Mouse (Mus musculus): ENCODE data around the gene Tead1. TPM values are rescaled to one million over a fixed set of nuclear protein-coding genes. Genes with fewer than 3 reads are reported as not detected.

Tead1 gene
- polyA plus RNA-seq, 1 experiment from 2014 or later, result 14.9 TPM

DNA sequence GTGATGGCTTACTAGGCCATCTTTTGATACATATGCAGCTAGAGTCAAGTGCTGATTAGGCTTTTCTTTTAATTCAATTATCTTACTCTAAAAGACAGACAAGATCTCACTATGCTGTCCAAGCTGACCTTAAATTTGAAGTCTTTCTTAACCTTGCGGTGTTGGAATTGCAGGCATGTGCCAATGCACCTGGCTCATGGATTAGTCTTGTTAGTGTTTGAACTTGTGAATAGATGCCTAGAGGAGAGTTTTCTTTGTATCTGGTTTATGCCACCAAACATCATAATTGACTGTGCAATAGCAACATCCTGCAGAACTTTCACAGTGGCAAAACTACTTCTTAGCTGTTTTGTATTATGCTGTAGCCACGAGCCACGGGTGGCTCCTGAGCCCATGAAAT, 68.7 kb downstream of the Tead1 start:
- H3K4me3 ChIP-seq (replicated peaks; ENCODE audit: low read depth, low read length), result no peak overlapping the region
- H3K4me1 ChIP-seq (replicated peaks; ENCODE audit: insufficient read depth, low read length), result peaks cover 18% of the 10 kb centered on the region
- no peak for ATAC-seq (replicated peaks; ENCODE audit: low FRiP score, low read depth)

DNA sequence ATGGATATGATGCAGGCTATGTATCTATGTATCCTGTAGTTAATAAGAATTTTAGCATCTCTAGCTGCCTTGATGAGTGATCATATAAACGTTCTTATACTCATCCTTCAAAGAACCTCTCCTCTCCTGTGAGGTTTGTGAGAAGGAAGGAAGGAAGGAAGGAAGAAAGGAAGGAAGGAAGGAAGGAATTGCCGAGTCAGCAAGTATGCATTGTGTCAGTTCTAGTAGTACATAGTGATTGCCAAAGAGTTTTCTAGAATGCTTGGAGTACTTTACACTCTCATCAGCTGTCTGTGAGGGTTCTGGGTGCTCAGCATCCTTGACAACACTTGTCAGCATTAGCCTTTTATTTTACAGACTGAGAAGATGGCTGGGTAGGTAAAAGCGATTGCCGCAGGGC, 69.2 kb downstream of the Tead1 start:
- no peak overlapping the region for H3K27ac ChIP-seq
- DNase-seq (ENCODE audit: low spot score), result no peak
- H3K27me3 ChIP-seq (ENCODE audit: insufficient read depth, low read length), result no peaks in the 10 kb centered on the region
- H3K4me2 ChIP-seq (ENCODE audit: low read length), result no peak overlapping the region
- H3K36me3 ChIP-seq (ENCODE audit: insufficient read depth, low read length), result no peaks in the 10 kb centered on the region
- no peak for ATAC-seq (replicated peaks; ENCODE audit: low FRiP score, low read depth)
- no peak overlapping the region for H3K9ac ChIP-seq (ENCODE audit: low read depth, low read length)
- H3K9me3 ChIP-seq (replicated peaks; ENCODE audit: low read length), result no peaks in the 10 kb centered on the region
- H3K4me1 ChIP-seq (replicated peaks; ENCODE audit: insufficient read depth, low read length), result peaks cover 13% of the 10 kb centered on the region
- TF ChIP-seq CTCF (IDR thresholded peaks at IDR 0.05; ENCODE audit: low read depth), result no peak
- H3K4me3 ChIP-seq (replicated peaks; ENCODE audit: low read depth, low read length), result no peak overlapping the region
- WGBS, result 88% methylated on average over 4 of the region's 4 CpGs

More for the DNA sequence above, 68.7 kb downstream of the Tead1 start:
- Histone ChIP-seq H3K36me3 (ENCODE audit: insufficient read depth, low read length) (no peaks in the 10 kb centered on the region), H3K4me2 (ENCODE audit: low read length) (no peak overlapping the region), H3K27me3 (ENCODE audit: insufficient read depth, low read length) (no peaks in the 10 kb centered on the region), H3K9ac (ENCODE audit: low read depth, low read length) (no peak overlapping the region), H3K9me3 (replicated peaks; ENCODE audit: low read length) (no peaks in the 10 kb centered on the region), H3K27ac (no peak overlapping the region)
- no peak for DNase-seq (ENCODE audit: low spot score)
- WGBS, result 79% methylated on average over 3 of the region's 3 CpGs
- no peak for TF ChIP-seq CTCF (IDR thresholded peaks at IDR 0.05; ENCODE audit: low read depth)

DNA sequence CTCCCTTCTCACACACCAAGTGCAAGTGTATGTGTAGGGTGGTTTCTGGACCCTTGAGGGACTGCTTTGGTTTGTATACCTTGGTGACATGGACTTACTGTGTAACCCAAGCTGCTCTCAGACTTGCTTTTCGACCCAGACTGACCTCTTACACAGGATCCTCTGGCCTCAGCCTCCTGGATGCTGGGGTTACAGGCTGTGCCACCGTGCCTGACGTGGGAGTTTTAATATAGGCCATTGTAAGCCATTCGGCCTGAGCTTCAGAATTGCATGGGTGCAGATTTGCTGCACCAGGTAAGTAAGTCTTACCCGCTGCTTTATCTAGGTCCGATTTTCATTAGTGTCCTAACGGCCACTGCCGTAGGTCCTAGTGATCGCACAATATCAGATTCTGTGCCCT, 71.0 kb downstream of the Tead1 start:
- H3K9me3 ChIP-seq (replicated peaks; ENCODE audit: low read length), result no peaks in the 10 kb centered on the region
- no peak overlapping the region for H3K9ac ChIP-seq (ENCODE audit: low read depth, low read length)
- peaks cover 12% of the 10 kb centered on the region; the same call in 1 of the 2 replicates for H3K4me1 ChIP-seq (replicated peaks; ENCODE audit: insufficient read depth, low read length)
- DNase-seq (ENCODE audit: low spot score) (no peak), ATAC-seq (replicated peaks; ENCODE audit: low FRiP score, low read depth) (no peak)
- WGBS, result 72% methylated on average over 9 of the region's 9 CpGs
- H3K27me3 ChIP-seq (ENCODE audit: insufficient read depth, low read length), result no peaks in the 10 kb centered on the region
- H3K4me2 ChIP-seq (ENCODE audit: low read length), result no peak overlapping the region
- no peak for TF ChIP-seq CTCF (IDR thresholded peaks at IDR 0.05; ENCODE audit: low read depth)
- H3K36me3 ChIP-seq (ENCODE audit: insufficient read depth, low read length), result no peaks in the 10 kb centered on the region
- H3K27ac ChIP-seq, result no peak overlapping the region
- no peak overlapping the region for H3K4me3 ChIP-seq (replicated peaks; ENCODE audit: low read depth, low read length)

DNA sequence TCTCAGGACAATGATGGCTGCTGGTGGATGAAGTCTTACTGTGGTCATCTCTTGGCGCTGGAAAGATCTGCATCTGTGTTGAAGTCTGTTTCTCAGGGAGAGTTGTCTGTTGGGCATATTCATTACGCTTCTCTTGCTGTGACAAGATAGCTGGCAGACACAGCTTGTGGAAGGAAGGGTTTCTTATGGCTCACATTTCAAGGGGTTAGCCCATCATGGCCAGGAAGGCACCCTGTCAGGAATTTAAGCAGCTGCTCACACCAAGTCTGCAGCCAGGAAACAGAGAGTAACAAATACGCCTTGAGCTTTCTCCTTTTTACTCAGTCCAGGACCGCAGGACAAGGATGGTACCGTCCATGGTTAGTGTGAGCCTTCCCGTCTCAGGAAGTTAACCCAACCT, 73.2 kb downstream of the Tead1 start:
- H3K36me3 ChIP-seq (ENCODE audit: insufficient read depth, low read length), result no peaks in the 10 kb centered on the region
- no peak overlapping the region for H3K9ac ChIP-seq (ENCODE audit: low read depth, low read length)
- 0 out of 2 replicates have a peak, but pooled peaks cover 7% of the 10 kb centered on the region for H3K4me1 ChIP-seq (replicated peaks; ENCODE audit: insufficient read depth, low read length)
- H3K27ac ChIP-seq, result no peak overlapping the region
- no peak overlapping the region for H3K4me3 ChIP-seq (replicated peaks; ENCODE audit: low read depth, low read length)
- H3K4me2 ChIP-seq (ENCODE audit: low read length), result no peak overlapping the region
- H3K27me3 ChIP-seq (ENCODE audit: insufficient read depth, low read length), result no peaks in the 10 kb centered on the region
- ATAC-seq (replicated peaks; ENCODE audit: low FRiP score, low read depth) (no peak), DNase-seq (ENCODE audit: low spot score) (no peak)
- no peaks in the 10 kb centered on the region for H3K9me3 ChIP-seq (replicated peaks; ENCODE audit: low read length)
- 90% methylated on average over 6 of the region's 6 CpGs for WGBS
- no peak for TF ChIP-seq CTCF (IDR thresholded peaks at IDR 0.05; ENCODE audit: low read depth)

DNA sequence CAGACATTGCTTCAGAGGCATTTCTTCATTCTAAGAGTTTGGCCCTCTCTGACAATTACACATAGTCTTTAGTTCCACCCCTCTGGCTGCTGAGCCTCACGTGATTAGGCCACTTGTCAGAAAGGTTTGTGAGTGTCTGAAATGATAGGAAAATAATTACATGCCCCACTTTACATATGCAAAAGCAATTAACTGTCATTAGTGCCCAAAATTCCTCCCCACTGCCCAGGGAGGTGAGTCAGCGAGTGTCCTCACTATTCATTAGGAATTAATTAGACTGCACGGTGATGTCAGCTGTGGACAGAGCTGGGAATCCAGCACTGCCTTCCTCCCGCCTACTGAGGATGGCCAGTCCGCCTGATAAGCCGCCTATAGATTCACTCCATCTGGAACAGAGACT, 74.2 kb downstream of the Tead1 start:
- WGBS, result 59% methylated on average over 6 of the region's 6 CpGs
- no peak for TF ChIP-seq CTCF (IDR thresholded peaks at IDR 0.05; ENCODE audit: low read depth)
- 0 out of 2 replicates have a peak, but pooled peaks cover 7% of the 10 kb centered on the region for H3K4me1 ChIP-seq (replicated peaks; ENCODE audit: insufficient read depth, low read length)
- H3K4me3 ChIP-seq (replicated peaks; ENCODE audit: low read depth, low read length), result no peak overlapping the region
- ATAC-seq (replicated peaks; ENCODE audit: low FRiP score, low read depth), result no peak
- H3K4me2 ChIP-seq (ENCODE audit: low read length), result no peak overlapping the region
- H3K27me3 ChIP-seq (ENCODE audit: insufficient read depth, low read length), result no peaks in the 10 kb centered on the region
- DNase-seq (ENCODE audit: low spot score), result no peak
- no peaks in the 10 kb centered on the region for H3K9me3 ChIP-seq (replicated peaks; ENCODE audit: low read length)
- H3K9ac ChIP-seq (ENCODE audit: low read depth, low read length), result no peak overlapping the region
- no peak overlapping the region for H3K27ac ChIP-seq
- no peaks in the 10 kb centered on the region for H3K36me3 ChIP-seq (ENCODE audit: insufficient read depth, low read length)

DNA sequence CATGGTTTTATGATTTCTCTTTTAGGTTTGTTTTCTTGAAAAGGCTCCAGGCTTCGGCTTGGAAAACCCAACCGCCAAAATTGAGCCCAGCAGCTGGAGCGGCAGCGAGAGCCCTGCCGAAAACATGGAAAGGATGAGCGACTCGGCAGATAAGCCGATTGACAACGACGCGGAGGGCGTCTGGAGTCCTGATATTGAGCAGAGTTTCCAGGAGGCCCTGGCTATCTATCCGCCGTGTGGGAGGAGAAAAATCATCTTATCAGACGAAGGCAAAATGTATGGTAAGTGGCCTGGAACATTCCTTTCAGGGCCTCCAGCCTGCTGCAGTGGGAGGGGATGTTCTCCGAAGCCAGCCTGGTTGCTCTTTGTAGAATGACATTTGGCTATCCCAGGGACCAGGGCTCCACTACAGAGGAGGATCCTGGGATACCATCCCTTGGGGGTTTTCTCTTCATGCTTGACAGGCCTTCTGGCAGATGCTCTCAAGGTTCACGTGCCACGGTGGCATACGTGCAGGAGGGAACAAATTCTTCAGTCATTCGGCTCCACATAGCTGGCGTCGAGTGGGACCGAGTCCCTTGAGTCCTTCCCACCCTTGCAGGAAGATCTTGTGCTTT, 80.3 kb downstream of the Tead1 start:
- H3K9ac ChIP-seq (ENCODE audit: low read depth, low read length), result no peak overlapping the region
- 69% methylated on average over 23 of the region's 23 CpGs for WGBS
- H3K4me3 ChIP-seq (replicated peaks; ENCODE audit: low read depth, low read length), result no peak overlapping the region
- no peak for DNase-seq (ENCODE audit: low spot score)
- H3K36me3 ChIP-seq (ENCODE audit: insufficient read depth, low read length), result no peaks in the 10 kb centered on the region
- no peak overlapping the region for H3K4me2 ChIP-seq (ENCODE audit: low read length)
- peaks cover 42% of the 10 kb centered on the region for H3K4me1 ChIP-seq (replicated peaks; ENCODE audit: insufficient read depth, low read length)
- H3K27me3 ChIP-seq (ENCODE audit: insufficient read depth, low read length), result no peaks in the 10 kb centered on the region
- no peak overlapping the region for H3K27ac ChIP-seq
- H3K9me3 ChIP-seq (replicated peaks; ENCODE audit: low read length), result no peaks in the 10 kb centered on the region
- ATAC-seq (replicated peaks; ENCODE audit: low FRiP score, low read depth), result no peak
- no peak for TF ChIP-seq CTCF (IDR thresholded peaks at IDR 0.05; ENCODE audit: low read depth)

DNA sequence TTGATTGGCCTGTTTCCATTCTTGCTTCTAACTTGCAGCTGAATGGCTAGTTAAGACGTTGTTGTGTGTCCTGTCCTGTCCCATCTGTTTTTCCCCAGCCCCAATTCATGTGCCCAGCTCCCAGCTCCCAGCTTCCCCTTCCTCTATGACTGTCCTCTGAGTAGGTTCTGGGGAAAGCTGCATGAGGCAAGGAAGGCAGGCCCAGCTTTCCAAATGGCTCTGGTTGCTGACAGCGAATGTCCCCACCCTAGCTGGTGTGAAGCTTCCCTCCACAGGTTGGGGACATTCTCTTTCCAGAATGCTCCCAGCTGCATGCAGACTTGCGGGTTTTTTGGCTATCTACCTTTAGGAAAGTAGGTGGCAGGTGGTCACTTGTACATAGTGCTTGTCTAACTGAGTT, 81.2 kb downstream of the Tead1 start:
- Histone ChIP-seq H3K27ac (no peak overlapping the region), H3K27me3 (ENCODE audit: insufficient read depth, low read length) (no peaks in the 10 kb centered on the region), H3K4me1 (replicated peaks; ENCODE audit: insufficient read depth, low read length) (peaks cover 45% of the 10 kb centered on the region), H3K36me3 (ENCODE audit: insufficient read depth, low read length) (no peaks in the 10 kb centered on the region), H3K4me2 (ENCODE audit: low read length) (no peak overlapping the region), H3K4me3 (replicated peaks; ENCODE audit: low read depth, low read length) (no peak overlapping the region), H3K9me3 (replicated peaks; ENCODE audit: low read length) (no peaks in the 10 kb centered on the region), H3K9ac (ENCODE audit: low read depth, low read length) (no peak overlapping the region)
- TF ChIP-seq CTCF (IDR thresholded peaks at IDR 0.05; ENCODE audit: low read depth), result no peak
- ATAC-seq (replicated peaks; ENCODE audit: low FRiP score, low read depth) (no peak), DNase-seq (ENCODE audit: low spot score) (no peak)
- WGBS, result 73% methylated on average over 3 of the region's 3 CpGs
